Mouse (Mus musculus): ENCODE measurements around the gene Gpatch8. TPM values are rescaled to one million over a fixed set of nuclear protein-coding genes. Genes with fewer than 3 reads are reported as not detected.
A peak's percentile ranks its signal among the peaks of the same experiment; 100 is the strongest.

Gene Gpatch8
- polyA plus RNA-seq (2012; rRNA removed), result 12.6 and 13.3 TPM in 2 replicates

- no peak for DNase-seq (ENCODE audit: low read depth)
Observed at GRCm38 (mm10) chr11:102556031-102556715, at the start of gene Gpatch8. Gene Gpatch8 (minus strand): TSS chr11:102556392.

GRCm38 (mm10) chr11:102604777-102605552, 48.8 kb upstream of the Gpatch8 start:
- DNase-seq (ENCODE audit: low read depth), result no peak

- peak; percentile 87 for DNase-seq (ENCODE audit: low read depth)
Observed at GRCm38 (mm10) chr11:102604010-102604584, 47.9 kb upstream of the Gpatch8 start, which contains the start of gene Fzd2. Gene Fzd2 (plus strand): TSS chr11:102604396.

GRCm38 (mm10) chr11:102603496-102603850, 47.3 kb upstream of the Gpatch8 start:
- DNase-seq (ENCODE audit: low read depth), result no peak

GRCm38 (mm10) chr11:102602816-102603495, 46.8 kb upstream of the Gpatch8 start:
- DNase-seq (ENCODE audit: low read depth), result no peak

GRCm38 (mm10) chr11:102599912-102600311, 43.7 kb upstream of the Gpatch8 start:
- no peak for DNase-seq (ENCODE audit: low read depth)

GRCm38 (mm10) chr11:102595341-102595820, 39.2 kb upstream of the Gpatch8 start:
- DNase-seq (ENCODE audit: low read depth), result no peak

GRCm38 (mm10) chr11:102587554-102587953, 31.4 kb upstream of the Gpatch8 start:
- DNase-seq (ENCODE audit: low read depth), result no peak

- DNase-seq (ENCODE audit: low read depth), result no peak
Observed at GRCm38 (mm10) chr11:102586445-102587130, 30.4 kb upstream of the Gpatch8 start.

GRCm38 (mm10) chr11:102582736-102583135, 26.5 kb upstream of the Gpatch8 start:
- no peak for DNase-seq (ENCODE audit: low read depth)

- DNase-seq (ENCODE audit: low read depth), result no peak
Observed at GRCm38 (mm10) chr11:102582016-102582610, 25.9 kb upstream of the Gpatch8 start.

- no peak for DNase-seq (ENCODE audit: low read depth)
Observed at GRCm38 (mm10) chr11:102581281-102582015, 25.3 kb upstream of the Gpatch8 start.

- DNase-seq (ENCODE audit: low read depth), result no peak
Observed at GRCm38 (mm10) chr11:102580034-102580330, 23.8 kb upstream of the Gpatch8 start.

- no peak for DNase-seq (ENCODE audit: low read depth)
Observed at GRCm38 (mm10) chr11:102579165-102580033, 23.2 kb upstream of the Gpatch8 start, which contains the start of gene Gm11627. Gene Gm11627 (minus strand): TSS chr11:102579461.

GRCm38 (mm10) chr11:102578341-102579118, 22.3 kb upstream of the Gpatch8 start:
- no peak for DNase-seq (ENCODE audit: low read depth)

GRCm38 (mm10) chr11:102576050-102576754, 20.0 kb upstream of the Gpatch8 start:
- no peak for DNase-seq (ENCODE audit: low read depth)

GRCm38 (mm10) chr11:102575034-102575433, 18.8 kb upstream of the Gpatch8 start:
- no peak for DNase-seq (ENCODE audit: low read depth)

All from gonadal fat pad, adult 2 months (tissue).